Mouse (Mus musculus): Measurements from ENCODE around the gene Vmn2r42. TPM values are rescaled to one million over a fixed set of nuclear protein-coding genes. Genes with fewer than 3 reads are reported as not detected.
"Not testable (repeated sequence)": the region's sequence is repeated elsewhere in the genome, so short reads cannot be mapped to it uniquely, and the experiment has no call there.

Vmn2r42 gene
- polyA plus RNA-seq (2012; rRNA removed), result not detected in 2 replicates

DNA sequence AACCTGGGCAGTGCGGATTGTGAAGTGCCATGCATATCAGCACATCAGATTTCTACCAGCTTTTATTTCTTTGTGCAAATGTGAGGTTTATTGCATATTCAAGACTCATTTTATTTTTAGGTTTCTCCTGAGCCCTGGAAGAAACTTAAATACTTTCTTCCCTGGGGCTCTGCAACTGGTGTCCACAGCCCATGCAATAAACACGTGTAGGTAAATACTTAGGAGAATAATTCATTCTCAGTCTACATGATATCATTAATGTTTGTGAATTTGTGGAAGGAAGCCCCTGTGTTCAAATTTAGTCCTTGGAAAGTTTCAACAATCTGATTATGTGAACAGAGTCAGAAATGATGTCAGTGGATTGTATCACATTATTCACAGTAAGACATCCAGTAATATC lies at the start of gene Vmn2r42:
Gene Vmn2r42, minus strand, starts transcription at position 101 of the 400 bp plus-strand sequence.
- DNase-seq (ENCODE audit: extremely low spot score in 1 of 2, low spot score in 1 of 2), result not testable (repeated sequence)

DNA sequence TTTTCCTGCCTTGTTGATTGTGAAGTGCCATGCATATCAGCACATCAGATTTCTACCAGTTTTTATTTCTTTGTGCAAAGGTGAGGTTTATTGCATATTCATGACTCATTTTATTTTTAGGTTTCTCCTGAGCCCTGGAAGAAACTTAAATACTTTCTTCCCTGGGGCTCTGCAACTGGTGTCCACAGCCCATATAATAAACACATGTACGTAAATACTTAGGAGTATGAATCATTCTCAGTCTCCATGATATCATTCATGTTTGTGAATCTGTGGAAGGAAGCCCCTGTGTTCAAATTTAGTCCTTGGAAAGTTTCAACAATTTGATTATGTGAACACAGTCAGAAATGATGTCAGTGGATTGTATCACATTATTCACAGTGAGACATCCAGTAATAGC lies 38.6 kb downstream of the Vmn2r42 start, which contains the start of gene Vmn2r41:
Gene Vmn2r41, minus strand, starts transcription at position 101 of the 400 bp plus-strand sequence.
- DNase-seq (ENCODE audit: extremely low spot score in 1 of 2, low spot score in 1 of 2), result not testable (repeated sequence)

Other genes with a start within 250 kb of the Vmn2r42 start
- gene Vmn2r41, start 38.7 kb downstream of the Vmn2r42 start, polyA plus RNA-seq (2012; rRNA removed), result not detected in 2 replicates
- not detected in 2 replicates for gene Vmn2r43, start 60.3 kb upstream of the Vmn2r42 start, polyA plus RNA-seq (2012; rRNA removed)
- not detected in 2 replicates for gene Vmn2r44, start 183.0 kb upstream of the Vmn2r42 start, polyA plus RNA-seq (2012; rRNA removed)